Mouse (Mus musculus) right cerebral cortex, postnatal 36 days (tissue): ENCODE results near the gene Nxpe4.
"Not testable (repeated sequence)": the region's sequence is repeated elsewhere in the genome, so short reads cannot be mapped to it uniquely, and the experiment has no call there.

ENCODE experiments used
- DNase-seq, 2 experiments: peaks; one replicate each; pipeline ENCODE4 v3.0.0; 2022; ENCODE audit warnings: low spot score in 2 of 2, mixed read lengths in 1 of 2

Nxpe4 gene

GRCm38 (mm10) chr9:48410217-48411035 is 248.6 kb downstream of the Nxpe4 start:
- DNase-seq: no peak

DNA sequence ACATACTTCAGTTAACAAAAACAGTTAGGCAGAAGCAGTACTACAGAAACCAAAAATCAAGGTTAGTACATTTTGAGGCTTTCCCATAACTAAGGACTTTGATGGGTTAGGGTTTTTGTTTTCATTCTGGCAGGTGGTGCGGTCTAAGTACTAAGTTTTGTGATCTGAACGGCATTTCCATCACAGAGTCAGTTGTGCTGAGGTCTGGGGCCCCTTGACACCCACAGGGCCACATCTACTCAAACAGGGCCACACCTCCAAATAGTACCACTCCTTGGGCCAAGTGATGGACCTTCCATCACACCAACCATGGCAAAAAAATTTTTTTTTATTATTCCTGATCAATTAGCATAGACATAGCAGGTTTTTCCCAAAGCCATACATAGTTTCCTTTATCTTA is 251.8 kb downstream of the Nxpe4 start:
- DNase-seq: no peak

DNA sequence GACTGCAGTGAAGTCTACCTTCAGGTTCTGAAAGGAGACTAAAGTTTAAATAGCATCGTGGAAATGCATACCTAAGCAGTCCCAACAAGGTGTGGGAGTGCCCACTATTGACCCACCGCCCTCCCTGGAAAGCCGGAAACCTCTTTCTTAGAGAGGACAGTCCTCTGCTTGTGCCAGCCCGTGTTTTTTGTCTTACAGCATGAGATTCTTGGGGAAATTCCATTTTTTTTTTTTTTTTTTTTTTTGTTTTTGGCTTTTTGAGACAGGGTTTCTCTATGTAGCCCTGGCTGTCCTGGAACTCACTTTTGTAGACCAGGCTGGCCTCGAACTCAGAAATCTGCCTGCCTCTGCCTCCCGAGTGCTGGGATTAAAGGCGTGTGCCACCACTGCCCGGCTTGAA is 255.5 kb downstream of the Nxpe4 start:
- DNase-seq: not testable (repeated sequence)

DNA sequence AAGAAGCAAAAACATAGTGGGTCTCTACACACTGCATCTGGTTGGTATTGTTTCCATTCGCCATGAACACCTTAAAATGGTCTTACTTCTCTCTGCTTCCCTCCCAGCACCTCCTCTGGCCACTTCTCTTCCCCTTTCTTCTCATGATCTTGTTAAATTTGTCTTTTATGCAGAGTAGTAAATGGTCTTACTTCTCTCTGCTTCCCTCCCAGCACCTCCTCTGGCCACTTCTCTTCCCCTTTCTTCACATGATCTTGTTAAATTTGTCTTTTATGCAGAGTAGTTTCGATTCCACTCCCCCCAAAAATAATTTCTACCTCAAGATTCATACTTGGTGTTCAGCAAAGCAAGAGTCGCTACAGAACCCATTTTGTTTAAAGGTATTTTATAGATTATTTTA is 256.2 kb downstream of the Nxpe4 start:
- DNase-seq: no peak

GRCm38 (mm10) chr9:48418397-48418796 is 256.6 kb downstream of the Nxpe4 start:
- DNase-seq: no peak

- DNase-seq: no peak
These were observed 257.0 kb downstream of the Nxpe4 start for GRCm38 (mm10) chr9:48418829-48419228.

DNA sequence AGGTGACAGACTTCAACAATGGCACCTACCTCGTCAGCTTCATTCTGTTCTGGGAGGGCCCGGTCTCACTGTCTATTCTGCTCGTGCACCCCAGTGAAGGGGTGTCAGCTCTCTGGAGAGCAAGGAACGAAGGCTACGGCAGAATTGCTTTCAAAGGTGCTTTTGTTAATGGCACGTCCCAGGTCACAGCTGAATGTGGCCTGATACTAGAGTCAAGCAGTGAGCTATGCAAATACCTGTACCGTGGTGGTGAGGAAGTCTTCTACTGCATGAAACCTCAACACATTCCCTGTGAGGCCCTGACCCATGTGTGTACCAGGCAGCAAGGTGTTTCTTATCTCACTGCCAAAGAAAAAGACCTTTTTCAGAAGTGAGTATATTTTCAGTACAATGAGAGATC is 258.6 kb downstream of the Nxpe4 start:
- no peak for DNase-seq

GRCm38 (mm10) chr9:48421029-48421428 is 259.2 kb downstream of the Nxpe4 start:
- DNase-seq: no peak

GRCm38 (mm10) chr9:48421561-48421960 is 259.7 kb downstream of the Nxpe4 start:
- no peak for DNase-seq

DNA sequence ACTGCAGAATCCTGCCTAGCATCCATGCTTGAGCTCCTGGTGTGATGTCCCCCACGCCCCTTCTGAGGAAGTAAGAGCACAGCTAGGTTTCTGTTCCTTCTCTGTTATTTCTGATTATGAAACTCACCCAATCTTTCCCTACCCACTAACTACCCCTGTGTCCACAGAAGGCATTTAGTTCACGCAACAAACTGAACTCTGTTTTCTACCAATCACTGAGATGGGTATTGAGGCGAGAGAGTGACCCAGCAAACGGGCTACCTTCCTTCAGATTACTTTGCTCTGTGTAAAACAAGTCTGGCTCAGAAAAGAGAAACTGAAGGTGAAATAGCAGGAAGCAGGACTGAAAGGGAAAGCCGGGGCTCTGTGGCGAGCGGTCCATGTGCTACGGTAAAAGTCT is 260.6 kb downstream of the Nxpe4 start:
- DNase-seq: no peak

GRCm38 (mm10) chr9:48423256-48423655 is 261.4 kb downstream of the Nxpe4 start:
- DNase-seq: no peak

DNA sequence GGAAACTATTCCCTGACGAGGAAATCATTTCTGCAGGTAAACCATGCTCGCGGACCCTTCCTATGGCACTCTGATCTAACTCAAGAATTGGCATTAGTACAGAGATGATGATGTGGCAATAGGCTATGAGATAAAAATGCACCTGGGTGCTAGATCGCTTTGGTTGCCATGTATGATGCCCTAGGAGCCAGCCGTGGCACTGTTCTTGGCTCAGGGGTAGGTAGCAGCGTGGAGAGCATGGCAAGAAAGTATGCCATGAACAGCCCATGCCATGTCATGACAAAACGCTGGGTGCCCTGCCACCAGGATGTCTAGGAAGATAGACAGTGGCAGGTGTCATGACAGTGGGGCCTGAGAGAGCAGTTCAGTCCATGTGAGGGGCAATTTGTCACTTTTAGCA is 265.4 kb downstream of the Nxpe4 start:
- DNase-seq: no peak

DNA sequence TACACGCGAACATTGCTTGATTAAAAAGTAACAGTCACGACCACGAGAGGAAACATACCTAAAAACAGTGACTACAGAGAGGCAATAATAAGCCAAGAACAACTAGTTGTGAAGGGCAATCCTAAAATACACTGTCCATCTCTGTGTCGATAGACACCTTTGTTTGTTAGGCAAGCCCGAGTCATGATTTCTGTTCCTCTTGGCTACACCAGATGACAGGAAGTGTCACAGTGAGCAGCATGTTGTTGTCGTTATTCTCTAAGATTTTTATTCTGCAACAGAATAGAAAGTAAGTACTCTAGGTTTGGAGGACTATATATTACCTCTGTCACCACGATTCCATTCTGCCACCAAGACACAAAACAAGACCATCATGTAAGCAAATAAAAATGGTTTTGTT is 270.6 kb downstream of the Nxpe4 start:
- no peak for DNase-seq

DNA sequence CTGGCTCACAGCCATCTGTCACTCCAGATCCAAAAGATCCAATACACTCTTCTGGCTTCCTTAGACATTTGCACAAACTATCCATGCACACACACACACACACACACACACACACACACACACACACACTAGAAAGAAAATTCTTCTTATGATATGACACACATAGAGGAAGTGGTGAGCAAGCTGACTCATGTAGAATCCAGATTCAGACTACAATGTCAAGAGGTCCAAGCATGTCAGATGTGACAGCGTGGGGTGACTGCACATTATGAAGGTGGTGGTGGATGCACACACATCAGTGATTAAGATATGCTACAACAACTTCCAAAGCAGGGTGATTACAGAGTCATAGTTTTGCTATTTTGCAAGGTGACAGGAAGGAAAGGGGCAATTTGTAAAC is 282.1 kb downstream of the Nxpe4 start:
- DNase-seq: no peak

- DNase-seq: no peak
These were observed 283.0 kb downstream of the Nxpe4 start for GRCm38 (mm10) chr9:48444821-48445220.

- DNase-seq: no peak
These were observed 286.0 kb downstream of the Nxpe4 start for GRCm38 (mm10) chr9:48447783-48448209.
